Mouse (Mus musculus) left cerebral cortex, postnatal 4 days (tissue): ENCODE measurements around the gene Plekhn1. TPM values are rescaled to one million over a fixed set of nuclear protein-coding genes. Genes with fewer than 3 reads are reported as not detected.

Experiments used
- DNase-seq: peaks from one replicate; pipeline ENCODE4 v3.0.0-alpha.2; 2022
- intact Hi-C: fragments of 180-260 bp; cut with DNase I; formaldehyde crosslinking; loops from one replicate; pipeline ENCODE4 v1.15.1; 2025
- microRNA-seq: library from miRNA; unstranded; fragments of <30 nt; microRNA quantifications from one replicate; pipeline ENCODE4 v1.2.0, GENCODE M21; 2022
- total RNA-seq, 2 experiments: library from RNA; stranded (reverse); gene quantifications; 2 replicates each; pipeline ENCODE4 v1.2.3; 2021

The Plekhn1 gene
- total RNA-seq, 2 experiments from 2014 or later = 46.0 to 46.9 TPM

DNA sequence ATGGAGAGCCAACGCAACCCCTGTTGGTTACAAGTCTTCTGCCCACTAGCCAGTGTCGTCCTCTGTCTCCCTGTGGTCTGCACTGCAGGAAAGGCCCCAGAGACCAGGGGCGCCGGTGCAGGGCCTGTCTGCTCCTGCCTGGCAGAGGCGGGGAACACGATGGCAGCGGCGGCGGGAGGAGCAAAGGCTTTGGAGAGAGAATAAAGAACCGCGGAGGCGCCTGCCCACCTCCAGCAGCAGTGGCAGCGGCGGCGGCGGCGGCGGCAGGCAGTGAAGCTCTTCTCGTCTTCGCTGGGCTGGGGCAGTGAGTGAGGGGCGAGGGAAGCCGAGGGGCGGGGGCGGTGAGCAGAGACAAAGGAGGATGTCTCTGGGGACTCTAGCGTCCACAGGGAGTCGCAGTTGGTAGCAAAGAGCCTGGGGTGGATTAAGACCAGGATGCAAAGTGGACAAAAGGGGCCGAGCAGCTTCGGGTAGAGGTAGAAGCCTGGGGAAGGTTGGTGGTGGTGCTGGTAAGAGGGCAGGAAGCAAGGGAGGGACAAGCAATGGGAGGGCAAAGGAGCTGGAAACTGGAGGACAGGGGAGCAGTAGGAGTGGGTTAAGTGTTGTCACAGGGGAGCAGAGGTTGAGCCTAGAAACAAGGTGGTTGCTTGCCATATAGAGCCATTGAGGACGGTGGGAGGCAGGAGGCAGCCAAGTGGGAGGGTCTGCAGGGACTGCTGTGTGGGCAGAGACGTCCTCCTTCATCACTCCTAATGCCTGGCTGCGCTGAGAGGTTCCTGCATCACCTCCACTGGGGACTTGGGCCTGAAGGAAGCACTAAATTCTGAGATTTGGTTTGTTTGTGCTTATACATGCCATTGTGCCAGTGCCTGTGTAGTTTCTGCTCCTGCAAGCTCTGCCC is 48.5 kb downstream of the Plekhn1 start:
- intact Hi-C loops = no loop called here

DNA sequence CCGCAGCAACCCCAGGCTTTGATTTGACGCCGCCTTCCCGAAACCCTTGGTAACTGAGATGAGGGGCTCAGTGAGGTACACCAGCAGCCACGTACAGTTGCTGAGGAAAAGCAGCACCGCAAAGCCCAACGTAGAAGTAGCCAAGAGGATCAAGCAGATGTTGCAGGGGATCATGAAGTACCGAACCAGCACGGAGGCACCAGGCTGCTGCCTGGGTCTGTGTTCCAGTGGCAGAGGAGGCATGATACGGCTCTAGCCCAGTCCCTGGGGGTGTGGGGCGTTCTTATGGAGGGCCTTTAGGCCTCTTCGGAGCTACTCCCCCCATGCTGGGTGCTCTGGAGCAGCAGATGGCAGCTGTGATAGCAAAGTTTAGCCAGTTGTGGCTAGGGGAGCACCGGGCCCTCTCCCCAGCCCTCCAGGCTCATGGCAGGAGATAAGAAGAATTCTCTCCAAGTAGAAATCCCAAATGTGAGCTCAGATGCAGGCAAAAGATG is 49.2 kb downstream of the Plekhn1 start:
- DNase-seq = no peak
- intact Hi-C loops = no loop called here

More for the DNA sequence above, 48.5 kb downstream of the Plekhn1 start:
- DNase-seq = peak; percentile 38

DNA sequence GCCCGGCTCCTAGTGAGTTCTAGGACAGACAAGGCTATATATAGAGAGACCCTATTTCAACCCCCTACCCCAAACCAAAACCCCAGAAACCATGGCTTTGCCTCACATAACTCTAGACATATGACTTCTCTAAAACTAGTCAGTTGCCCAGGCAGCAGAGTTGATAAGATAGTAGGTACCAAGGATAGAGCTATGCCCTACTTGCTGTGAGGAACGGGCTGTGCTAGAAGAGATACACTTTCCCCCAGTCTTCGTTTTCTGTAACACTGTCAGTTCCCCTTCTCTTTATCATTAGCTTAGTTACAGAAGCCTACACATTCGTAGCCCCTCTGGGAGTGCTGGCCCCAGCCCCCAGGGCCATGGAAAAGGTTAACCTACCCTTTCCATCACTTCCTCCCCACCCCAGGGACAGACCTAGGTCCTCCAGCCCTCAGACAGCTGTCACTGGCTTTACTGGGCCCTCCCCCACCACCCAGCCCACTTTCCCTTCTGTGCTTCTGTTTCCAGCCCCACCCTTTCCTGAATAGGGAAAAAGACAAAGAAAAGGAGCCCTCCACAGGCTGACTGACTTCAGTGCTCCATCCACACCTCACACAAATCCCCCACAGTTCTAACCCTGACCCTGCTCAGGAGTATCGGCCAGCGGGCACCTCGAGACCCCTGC is 50.2 kb downstream of the Plekhn1 start:
- intact Hi-C loops = no loop called here
- no peak for DNase-seq

DNA sequence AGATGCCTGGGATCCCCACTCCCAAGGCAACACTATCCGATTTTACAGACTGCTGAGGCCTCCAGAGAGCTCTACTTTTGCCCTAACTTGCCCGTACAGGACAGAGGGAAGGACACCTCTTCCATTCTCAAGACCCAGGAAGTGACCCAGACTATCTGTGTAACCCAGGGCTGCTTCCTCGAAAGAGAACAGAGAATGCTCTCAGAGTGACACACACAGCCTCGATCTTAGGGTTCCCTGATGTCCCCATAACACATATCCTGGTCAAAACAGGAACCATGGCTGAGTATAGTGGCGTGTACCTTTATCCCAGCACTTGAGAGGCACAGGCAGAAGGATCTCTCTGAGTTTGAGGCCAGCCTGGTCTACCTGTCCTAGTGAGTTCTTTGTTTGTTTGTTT is 50.9 kb downstream of the Plekhn1 start:
- intact Hi-C loops = no loop called here

DNA sequence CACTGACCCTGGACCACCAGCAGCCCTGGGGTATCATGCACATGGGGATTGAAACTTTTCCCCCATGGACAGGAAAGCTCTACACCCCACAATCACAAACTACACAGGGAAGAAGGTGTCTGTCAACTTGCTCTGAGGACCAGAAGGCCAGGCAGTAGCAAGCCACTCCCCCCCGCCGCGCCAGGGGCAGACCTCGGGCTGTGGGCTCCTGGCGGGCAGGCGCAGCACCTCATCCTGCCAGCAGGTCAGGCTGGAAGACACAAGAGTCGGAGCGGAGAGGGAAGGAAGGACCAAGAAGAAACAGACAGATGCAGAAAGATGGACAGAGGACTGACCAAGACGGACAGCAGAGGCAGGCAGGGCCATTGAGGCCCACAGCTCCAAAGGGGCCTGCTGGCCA is 57.0 kb downstream of the Plekhn1 start:
- DNase-seq = no peak
- intact Hi-C loops = loop anchor here (10.0 kb wide), 1 partner anchor 53 kb away; no protein-coding TSS in a partner anchor

More for the DNA sequence above, 50.9 kb downstream of the Plekhn1 start:
- DNase-seq = no peak

DNA sequence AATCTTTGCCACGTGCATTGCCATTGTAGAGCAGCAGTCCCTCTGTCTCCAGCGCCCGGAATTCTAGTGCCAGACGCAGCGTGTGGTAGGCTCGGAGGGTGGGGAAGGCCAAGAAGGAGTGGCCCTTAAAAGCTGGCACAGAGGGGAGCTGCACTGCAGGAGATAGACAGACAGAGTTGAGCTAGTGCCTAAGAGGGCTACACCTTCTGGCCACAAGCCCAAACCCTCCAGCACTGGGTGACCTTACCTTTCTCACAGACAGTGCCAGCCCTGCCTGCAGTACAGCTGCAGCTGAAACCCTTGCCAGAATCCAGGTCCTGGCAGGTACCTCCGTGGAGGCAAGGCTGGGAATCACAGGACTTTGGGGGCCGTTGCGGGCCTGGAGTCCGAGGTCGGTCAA is 62.8 kb downstream of the Plekhn1 start:
- intact Hi-C loops = loop anchor here (10.0 kb wide), 1 partner anchor 47 kb away; no protein-coding TSS in a partner anchor
- no peak for DNase-seq

Small RNAs within 50 kb of the gene (microRNA-seq; reads per million reads assigned to microRNA genes)
- gene Mir7658 = 3.9 reads per million, percentile 8 among the genes with 10 or more reads in this experiment

Other genes starting within 250 kb of the Plekhn1 start
- 10 to 100 TPM; 12.9 to 13.7 TPM for gene B3galt6, start 242.2 kb downstream of the Plekhn1 start, total RNA-seq
- gene Sdf4, start 242.0 kb downstream of the Plekhn1 start, total RNA-seq = 100 to 1,000 TPM; 111 to 112 TPM
- 1 to 10 TPM; 1.3 to 1.5 TPM for gene Tnfrsf4, start 221.0 kb downstream of the Plekhn1 start, total RNA-seq
- gene Tnfrsf18, start 208.7 kb downstream of the Plekhn1 start, total RNA-seq = not detected
- not detected for gene Ttll10, start 175.4 kb downstream of the Plekhn1 start, total RNA-seq
- 10 to 100 TPM; 34.6 to 37.5 TPM for gene 9430015G10Rik, start 124.9 kb downstream of the Plekhn1 start, total RNA-seq
- gene Rnf223, start 104.3 kb downstream of the Plekhn1 start, total RNA-seq = under 1 TPM; 0.42 to 0.72 TPM
- gene Agrn, start 37.4 kb downstream of the Plekhn1 start, total RNA-seq = 100 to 1,000 TPM; 330 to 331 TPM
- not detected for gene Isg15, start 34.0 kb downstream of the Plekhn1 start, total RNA-seq
- 1 to 10 TPM; 5.2 to 6.4 TPM for gene AW011738, start 31.6 kb downstream of the Plekhn1 start, total RNA-seq
- under 1 TPM; 0.36 to 0.46 TPM for gene Perm1, start 19.0 kb downstream of the Plekhn1 start, total RNA-seq
- 10 to 100 TPM; 77.3 to 78.3 TPM for gene Noc2l, start 1.2 kb upstream of the Plekhn1 start, total RNA-seq
- 1 to 10 TPM; 4.7 to 5.3 TPM for gene Samd11, start 20.8 kb upstream of the Plekhn1 start, total RNA-seq
- not detected for gene Vmn2r-ps159, start 96.2 kb upstream of the Plekhn1 start, total RNA-seq